ENCODE assay signal across 11 mouse cellular contexts in genomic region chr12:40838940-40839339, GRCm38 (mm10).
DNase-seq lines count a peak whose midpoint lies in the region; ATAC-seq and TF ChIP-seq lines count a peak whose summit lies in the region.
"Had no signal": no experiment of that assay in that cellular context is flagged by ENCODE, and none has a peak within 500 bp of the region (broad histone marks: within the 10 kb centered on the region; RNA-seq: fewer than 3 reads in every experiment).

No protein-coding gene starts in this region.

- no peak overlapping the region for H3K4me3 ChIP-seq in hindbrain, embryonic 14.5 days (replicated peaks; ENCODE audit: low read length)
- no peak overlapping the region for H3K4me3 ChIP-seq in hindbrain, embryonic 10.5 days
- no peak overlapping the region for H3K4me3 ChIP-seq in lung, embryonic 15.5 days
- H3K4me3 ChIP-seq in lung, adult 2 months (replicated peaks; ENCODE audit: extremely low read depth, low read depth, low read length), result no peak overlapping the region
- H3K4me3 ChIP-seq in limb, embryonic 14.5 days (replicated peaks; ENCODE audit: low read length), result no peak overlapping the region

- H3K27me3 ChIP-seq in hindbrain, embryonic 14.5 days (ENCODE audit: control insufficient read depth, insufficient read depth, low read length), result no peaks in the 10 kb centered on the region
- H3K27me3 ChIP-seq in hindbrain, embryonic 10.5 days (ENCODE audit: insufficient read depth, poor library complexity, severe bottlenecking), result peaks cover 18% of the 10 kb centered on the region; the same call in 1 of the 2 replicates
- H3K27me3 ChIP-seq in lung, embryonic 15.5 days, result no peaks in the 10 kb centered on the region
- no peaks in the 10 kb centered on the region for H3K27me3 ChIP-seq in limb, embryonic 14.5 days (ENCODE audit: control insufficient read depth, insufficient read depth, low read length)

- 75% methylated on average over 5 of the region's 5 CpGs for WGBS in hindbrain, embryonic 14.5 days
- 95% methylated on average over 5 of the region's 5 CpGs for WGBS in hindbrain, embryonic 10.5 days
- whole genome bisulfite sequencing in lung, embryonic 15.5 days, result 62% methylated on average over 5 of the region's 5 CpGs
- WGBS in lung, adult 2 months, result 70% methylated on average over 5 of the region's 5 CpGs
- 58% methylated on average over 5 of the region's 5 CpGs for WGBS in limb, embryonic 14.5 days

- DNase-seq in cerebellum, adult 9-11 months, result peak; percentile 21
- DNase-seq in cerebellum, adult 11 months, result no peak
- peak; percentile 55 for DNase-seq in hindbrain, embryonic 14.5 days (ENCODE audit: low spot score)
- DNase-seq in hindbrain, embryonic 10.5 days (ENCODE audit: low spot score), result no peak
- no peak for DNase-seq in lung, adult 2 months
- peak; percentile 64 for DNase-seq in limb, embryonic 14.5 days (ENCODE audit: low spot score)
- DNase-seq in gastrocnemius, adult 18-20 months (ENCODE audit: low spot score), result no peak
- DNase-seq: embryo, embryonic 11 days; right cerebral cortex, postnatal 4 days had no signal

- no peak overlapping the region for H3K4me2 ChIP-seq in hindbrain, embryonic 14.5 days (replicated peaks)
- no peak overlapping the region for H3K4me2 ChIP-seq in lung, embryonic 15.5 days
- H3K4me2 ChIP-seq in limb, embryonic 14.5 days (replicated peaks; ENCODE audit: low read depth, low read length, severe bottlenecking), result no peak overlapping the region

- no peaks in the 10 kb centered on the region for H3K9me3 ChIP-seq in hindbrain, embryonic 14.5 days (ENCODE audit: control insufficient read depth, low read length)
- no peaks in the 10 kb centered on the region for H3K9me3 ChIP-seq in hindbrain, embryonic 10.5 days
- H3K9me3 ChIP-seq in lung, embryonic 15.5 days, result no peaks in the 10 kb centered on the region
- no peaks in the 10 kb centered on the region for H3K9me3 ChIP-seq in limb, embryonic 14.5 days (ENCODE audit: control insufficient read depth, low read length)

- H3K36me3 ChIP-seq in hindbrain, embryonic 14.5 days (replicated peaks; ENCODE audit: control insufficient read depth, insufficient read depth), result peaks cover 28% of the 10 kb centered on the region
- H3K36me3 ChIP-seq in hindbrain, embryonic 10.5 days, result peaks cover 10% of the 10 kb centered on the region; the same call in 1 of the 2 replicates
- H3K36me3 ChIP-seq in lung, embryonic 15.5 days, result 0 out of 2 replicates have a peak, but pooled peaks cover 9% of the 10 kb centered on the region
- peaks cover 2% of the 10 kb centered on the region for H3K36me3 ChIP-seq in limb, embryonic 14.5 days (ENCODE audit: control insufficient read depth, insufficient read depth, low read length)

- H3K27ac ChIP-seq in hindbrain, embryonic 14.5 days, result no peak overlapping the region
- no peak overlapping the region for H3K27ac ChIP-seq in hindbrain, embryonic 10.5 days
- peak overlapping the region; percentile 60 for H3K27ac ChIP-seq in lung, embryonic 15.5 days
- 0 out of 2 replicates have a peak overlapping the region, but pooled peaks have one; percentile 39 for H3K27ac ChIP-seq in limb, embryonic 14.5 days (replicated peaks; ENCODE audit: low read depth, low read length)
- H3K27ac ChIP-seq: macrophage had no signal

- no peak for TF ChIP-seq POLR2A in lung, adult 2 months (IDR thresholded peaks at IDR 0.05; ENCODE audit: borderline replicate concordance, extremely low read depth, low read depth, low read length)
- no peak for TF ChIP-seq POLR2A in limb, embryonic 14.5 days (IDR thresholded peaks at IDR 0.05; ENCODE audit: borderline replicate concordance, extremely low read depth, insufficient read depth, insufficient read length)

- no peak for ATAC-seq in hindbrain, embryonic 14.5 days (ENCODE audit: low FRiP score)
- ATAC-seq in lung, embryonic 15.5 days (ENCODE audit: borderline replicate concordance, extremely low read depth, low FRiP score, low TSS enrichment), result peak; percentile 55; the same call in 1 of the 2 replicates
- no peak for ATAC-seq in limb, embryonic 14.5 days (ENCODE audit: low FRiP score, low read depth)

- H3K4me1 ChIP-seq in hindbrain, embryonic 14.5 days (replicated peaks; ENCODE audit: control insufficient read depth, insufficient read depth, low read length), result peaks cover 17% of the 10 kb centered on the region; the same call in 1 of the 2 replicates
- H3K4me1 ChIP-seq in hindbrain, embryonic 10.5 days (replicated peaks), result peaks cover 4% of the 10 kb centered on the region; the same call in 1 of the 2 replicates
- peaks cover 18% of the 10 kb centered on the region for H3K4me1 ChIP-seq in lung, embryonic 15.5 days
- no peaks in the 10 kb centered on the region for H3K4me1 ChIP-seq in lung, adult 2 months (ENCODE audit: control insufficient read depth, insufficient read depth, low read length)
- H3K4me1 ChIP-seq in limb, embryonic 14.5 days (ENCODE audit: control insufficient read depth, insufficient read depth, low read length), result peaks cover 4% of the 10 kb centered on the region; the same call in 1 of the 2 replicates

- no peak overlapping the region for H3K9ac ChIP-seq in hindbrain, embryonic 14.5 days
- no peak overlapping the region for H3K9ac ChIP-seq in lung, embryonic 15.5 days
- H3K9ac ChIP-seq in limb, embryonic 14.5 days (ENCODE audit: low read depth, low read length, severe bottlenecking), result no peak overlapping the region

- no peak for TF ChIP-seq CTCF in lung, adult 2 months (IDR thresholded peaks at IDR 0.05; ENCODE audit: insufficient read depth, low read length)

Comparison
In these comparisons a context has a peak if more than half of its experiments do, and no peak if none do; other contexts are left out.
1. DNase-seq: peak in cerebellum, adult 9-11 months (single experiment), hindbrain, embryonic 14.5 days (single experiment) and limb, embryonic 14.5 days (single experiment); none in cerebellum, adult 11 months (single experiment), hindbrain, embryonic 10.5 days (single experiment), lung, adult 2 months (single experiment) and gastrocnemius, adult 18-20 months (single experiment).
2. H3K27ac ChIP-seq: peak in lung, embryonic 15.5 days (single experiment) and limb, embryonic 14.5 days (single experiment); none in hindbrain, embryonic 14.5 days (single experiment) and hindbrain, embryonic 10.5 days (single experiment).